Mouse (Mus musculus) spleen, postnatal 4 days (tissue): ENCODE measurements around the gene Pla2g2e.
A peak's percentile ranks its signal among the peaks of the same experiment; 100 is the strongest.
"Not testable (repeated sequence)": the region's sequence is repeated elsewhere in the genome, so short reads cannot be mapped to it uniquely, and the experiment has no call there.

Experiments
- DNase-seq, 2 experiments: peaks; one replicate each; pipeline ENCODE4 v3.0.0; 2022; ENCODE audit warnings: low spot score in 2 of 2

Gene Pla2g2e

DNA sequence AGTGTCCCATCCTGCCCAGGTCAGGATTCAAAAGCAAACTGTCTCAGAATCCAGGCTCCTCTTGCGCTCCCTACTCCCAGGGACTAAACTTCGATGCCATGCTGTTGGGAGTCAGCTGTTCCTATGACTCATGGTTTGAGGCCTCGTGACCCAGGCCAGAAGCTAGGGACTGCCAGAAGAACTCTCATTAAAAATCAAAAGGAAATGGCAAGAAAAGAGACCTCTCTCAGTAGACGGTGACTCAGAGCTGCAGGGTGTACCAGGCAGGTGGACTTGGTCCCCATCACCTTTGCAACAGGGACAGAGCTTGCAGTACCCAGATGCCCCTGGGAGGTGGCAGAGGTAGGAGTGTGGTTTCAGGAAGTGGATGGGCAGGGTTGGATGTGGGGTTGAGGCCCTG lies at the start of gene Pla2g2e:
Gene Pla2g2e, plus strand, starts transcription at position 212 of the 400 bp plus-strand sequence.
- no peak for DNase-seq

DNA sequence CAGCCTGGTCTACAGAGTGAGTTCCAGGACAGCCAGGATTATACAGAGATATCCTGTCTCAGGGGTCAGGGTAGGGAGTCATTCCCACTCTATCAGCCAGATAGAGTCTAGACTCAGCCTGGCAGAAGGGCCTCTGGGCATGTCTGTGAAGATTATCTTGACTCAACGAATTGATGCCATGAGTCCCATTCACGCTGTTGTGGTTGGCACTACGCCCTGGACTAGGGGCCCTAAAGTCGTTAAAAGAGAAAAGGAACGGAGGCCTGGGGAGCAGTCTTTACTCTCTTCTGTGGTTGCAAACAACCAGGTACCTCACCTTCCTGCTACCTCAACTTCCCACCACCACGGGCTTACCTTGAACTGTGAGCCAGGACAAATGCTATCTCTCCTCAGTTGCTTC lies 37.9 kb upstream of the Pla2g2e start:
- DNase-seq: no peak

DNA sequence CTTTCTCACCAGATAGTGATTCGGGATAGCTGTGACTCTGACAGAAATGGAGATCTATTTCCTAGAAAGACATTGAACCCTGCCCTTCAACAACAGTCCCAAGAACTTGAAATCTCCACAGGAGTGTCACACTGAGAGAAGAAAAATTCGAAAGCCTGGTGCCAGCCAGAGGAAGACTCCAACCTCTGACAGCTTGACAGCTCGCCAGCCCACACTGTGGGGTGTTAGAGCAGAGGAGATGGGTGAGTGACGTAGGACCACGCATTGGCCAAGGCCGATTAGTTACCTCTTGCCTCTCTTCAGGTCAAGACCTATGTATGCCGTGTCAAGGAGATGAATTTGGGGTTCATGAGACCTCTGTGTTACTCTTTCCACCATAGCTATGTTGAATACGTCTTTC lies 37.0 kb upstream of the Pla2g2e start:
- DNase-seq: no peak

DNA sequence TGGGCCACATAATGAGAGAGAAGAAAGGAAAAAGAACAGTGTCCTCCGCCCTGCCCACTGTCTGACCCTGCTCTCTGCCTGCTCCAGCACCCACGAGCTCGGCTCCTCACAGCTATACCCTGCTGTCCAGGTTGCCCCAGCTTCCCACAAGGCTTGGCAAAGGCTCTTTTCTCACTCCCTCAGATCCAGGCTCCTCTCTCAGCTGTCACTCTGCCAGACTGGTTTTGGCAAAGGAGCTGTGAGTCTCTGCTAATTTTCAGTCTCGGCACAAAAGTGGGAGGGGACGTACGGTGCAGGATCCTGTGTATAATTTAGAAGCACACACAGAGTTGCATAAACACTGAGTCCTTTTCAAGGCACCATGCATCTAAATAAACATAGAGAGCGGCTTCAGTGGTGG lies 36.4 kb upstream of the Pla2g2e start:
- DNase-seq: no peak

DNA sequence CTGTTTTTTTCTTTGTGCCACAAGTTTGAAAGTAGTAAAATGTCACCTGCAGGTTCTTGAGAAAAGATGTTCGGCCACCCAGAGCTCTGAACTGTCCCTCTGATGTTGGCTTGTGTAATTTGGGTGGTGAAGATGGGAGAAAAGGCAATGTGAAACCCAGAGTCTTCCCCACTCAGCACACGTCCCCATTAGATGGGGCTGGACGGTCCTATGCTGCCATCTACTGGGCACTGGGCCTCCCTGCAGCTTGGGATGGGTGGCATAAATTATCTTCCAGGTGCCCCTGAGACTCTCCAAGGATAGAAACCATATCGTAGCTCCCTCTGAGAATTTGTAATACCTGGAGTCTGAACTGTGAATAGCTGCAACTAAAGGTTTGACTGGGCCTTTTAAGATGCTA lies 26.3 kb upstream of the Pla2g2e start:
- DNase-seq: peak; percentile 66 to 89

DNA sequence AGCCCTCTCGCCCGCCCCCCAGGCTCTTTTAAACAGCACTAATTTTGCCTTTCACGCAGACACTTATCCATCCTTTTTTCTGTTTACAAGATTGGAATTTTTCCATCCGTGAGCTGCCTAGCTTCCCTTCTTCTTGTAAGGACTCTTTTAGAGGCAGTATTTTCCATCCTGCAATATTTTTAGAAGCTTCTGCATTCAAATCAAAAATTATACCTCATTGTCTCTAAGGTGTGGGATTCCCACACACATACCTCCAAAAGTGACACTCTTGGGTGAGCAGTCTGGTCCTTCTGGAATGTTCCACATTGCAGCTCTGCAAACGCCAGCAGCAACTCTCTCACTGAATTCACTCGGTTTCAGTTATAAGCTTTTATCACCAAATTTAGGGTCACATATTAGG lies 24.8 kb upstream of the Pla2g2e start:
- DNase-seq: no peak

DNA sequence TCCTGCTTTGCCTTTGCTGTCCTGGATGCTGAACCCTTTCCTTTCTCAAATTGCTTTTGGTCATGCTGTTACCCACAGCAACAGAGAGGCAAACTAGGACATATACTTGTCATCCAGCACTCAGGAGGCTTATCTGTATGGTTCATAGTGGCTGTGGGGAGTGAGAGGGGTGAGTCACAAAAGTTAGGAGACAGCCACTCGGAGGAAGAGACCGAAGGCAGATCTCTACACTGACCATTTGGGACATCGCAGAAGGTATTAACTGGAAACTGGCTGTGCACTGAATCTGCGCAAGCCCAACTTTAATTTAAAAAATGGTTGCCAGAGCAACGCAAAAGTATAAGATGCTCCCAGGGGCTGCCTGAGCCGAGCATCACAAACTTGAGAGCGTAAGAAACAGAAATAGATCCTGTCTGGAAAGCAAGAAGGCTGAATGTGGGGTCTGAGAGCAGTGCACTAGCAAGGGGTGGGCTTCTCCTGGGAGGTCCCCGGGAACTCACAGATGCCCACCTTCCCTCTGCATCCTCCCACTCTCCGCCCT lies 22.6 kb upstream of the Pla2g2e start:
- no peak for DNase-seq

DNA sequence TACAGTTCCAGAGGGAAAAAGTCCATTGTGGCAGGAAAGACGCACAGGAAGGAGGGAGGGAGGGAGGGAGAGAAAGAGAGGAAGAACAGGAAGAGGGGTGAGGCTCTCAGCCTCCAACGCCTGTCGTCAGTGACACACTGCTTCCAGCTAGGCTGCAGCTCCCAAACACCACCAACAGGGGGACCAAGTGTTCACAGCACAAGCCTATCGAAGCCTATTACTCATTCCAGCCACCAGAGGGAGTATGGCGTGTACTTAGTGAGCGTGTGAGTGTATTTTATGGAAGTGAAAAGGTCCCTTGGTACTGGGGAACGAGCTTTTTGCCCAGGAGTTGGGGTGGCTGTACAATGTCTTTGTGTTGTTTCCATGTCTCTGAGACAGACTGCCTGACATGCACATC lies 21.3 kb upstream of the Pla2g2e start:
- peak; percentile 68 to 80 for DNase-seq

DNA sequence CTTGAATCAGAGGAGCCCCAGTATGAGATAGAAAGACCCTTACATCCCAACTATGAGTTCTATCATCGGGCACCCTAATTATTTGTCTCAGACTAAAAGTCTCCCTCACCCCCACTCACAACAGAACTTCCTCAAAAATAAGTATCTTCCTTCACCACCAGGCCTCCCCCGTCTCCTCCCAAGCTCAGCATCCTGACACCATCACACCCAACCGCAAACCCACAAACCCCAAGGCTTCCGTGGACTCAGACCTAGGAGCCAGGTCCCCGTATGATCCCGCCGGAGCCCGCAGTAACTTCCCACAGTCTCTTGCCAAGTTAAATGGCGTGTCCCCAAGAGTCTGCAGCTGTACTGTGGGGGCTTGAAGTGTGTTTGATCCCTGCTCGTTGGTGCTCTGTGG lies 20.2 kb upstream of the Pla2g2e start:
- DNase-seq: no peak

DNA sequence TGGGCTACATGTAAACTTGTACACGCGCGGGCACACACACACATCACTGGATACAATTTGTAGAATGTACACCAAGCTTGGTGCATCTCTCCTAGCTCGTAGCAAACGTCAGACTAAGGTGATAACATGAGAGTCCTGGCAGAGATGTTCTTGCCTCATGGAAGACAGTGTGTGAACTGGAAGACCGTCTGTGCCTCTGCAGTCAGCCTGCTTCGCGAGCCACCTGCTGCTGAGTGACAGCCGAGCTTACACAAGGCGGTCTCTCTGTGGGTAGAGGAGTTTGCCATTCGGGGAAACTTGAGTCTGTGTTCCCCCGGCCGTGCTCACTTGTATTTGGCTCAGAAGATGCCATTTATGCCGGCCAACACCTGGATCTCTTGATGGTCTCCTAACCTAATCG lies 19.3 kb upstream of the Pla2g2e start:
- DNase-seq: no peak

DNA sequence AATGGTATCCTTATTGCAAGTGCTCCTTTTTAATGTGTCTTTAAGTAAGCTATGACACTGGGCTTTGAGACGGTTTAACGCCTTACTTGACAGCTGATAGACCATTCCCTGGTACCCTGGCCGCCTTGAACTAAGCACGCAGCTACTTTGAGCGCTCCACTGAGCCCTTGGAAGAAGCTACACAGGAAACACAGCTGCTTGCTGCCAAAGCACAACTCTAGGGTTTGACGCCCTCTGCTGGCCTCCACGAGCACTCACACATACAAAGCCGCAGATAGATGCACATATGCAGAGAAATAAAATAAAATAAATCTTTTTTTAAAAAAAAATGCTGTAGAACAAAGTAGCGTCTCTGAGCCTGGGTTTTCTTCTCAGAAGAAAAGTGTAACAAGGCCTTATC lies 18.5 kb upstream of the Pla2g2e start:
- no peak for DNase-seq

DNA sequence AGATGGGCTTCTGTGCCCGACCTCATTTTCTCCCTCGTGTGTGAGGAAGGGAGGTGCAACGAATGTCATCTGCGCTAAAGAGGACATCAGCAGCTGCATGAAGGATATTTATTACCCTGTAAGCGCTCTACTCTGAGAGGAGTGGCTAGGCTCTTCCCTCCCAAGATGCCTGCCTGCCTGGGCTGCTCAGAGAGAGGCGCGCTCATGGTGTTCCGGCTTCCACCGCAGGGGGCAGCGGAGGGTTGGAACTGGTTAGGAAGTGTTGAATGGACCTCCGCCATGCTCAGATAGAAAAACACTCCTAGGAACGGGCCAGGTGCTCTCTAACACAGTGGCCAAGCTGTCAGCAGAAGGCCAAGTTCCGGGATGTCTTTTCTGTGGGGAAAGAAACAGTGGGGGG lies 18.0 kb upstream of the Pla2g2e start:
- peak; percentile 51 to 80 for DNase-seq

DNA sequence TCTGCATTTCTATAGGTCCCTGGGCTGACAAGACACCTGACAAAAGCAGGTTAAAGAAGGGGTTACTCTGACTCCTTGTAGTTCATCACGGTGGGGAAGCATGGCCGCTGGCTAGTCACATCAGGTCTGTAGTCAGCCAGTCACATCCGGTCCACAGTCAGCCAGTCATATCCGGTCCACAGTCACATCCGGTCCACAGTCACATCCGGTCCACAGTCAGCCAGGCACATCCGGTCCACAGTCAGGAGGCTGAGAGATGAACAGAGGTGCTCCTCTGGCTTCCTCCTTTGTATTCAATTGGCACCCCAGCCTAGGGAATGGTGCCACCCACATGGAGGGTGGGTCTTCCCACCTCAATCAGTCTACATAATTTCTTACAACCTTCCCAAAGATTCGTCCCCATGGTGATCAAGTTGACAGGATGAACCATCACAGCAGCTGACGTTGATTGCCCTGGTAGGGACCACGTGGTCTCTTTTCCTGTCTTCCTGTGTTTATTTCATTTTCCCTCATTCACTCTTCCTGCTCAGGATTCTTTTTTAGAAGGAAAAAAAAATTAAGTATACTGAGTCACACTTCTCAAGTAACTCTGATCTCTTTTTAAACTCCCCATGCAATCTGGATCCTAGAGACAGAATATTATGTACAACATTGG lies 14.3 kb upstream of the Pla2g2e start, which contains the start of gene Pla2g5:
Gene Pla2g5, minus strand, starts transcription at position 139 of the 655 bp plus-strand sequence.
- DNase-seq: no peak

DNA sequence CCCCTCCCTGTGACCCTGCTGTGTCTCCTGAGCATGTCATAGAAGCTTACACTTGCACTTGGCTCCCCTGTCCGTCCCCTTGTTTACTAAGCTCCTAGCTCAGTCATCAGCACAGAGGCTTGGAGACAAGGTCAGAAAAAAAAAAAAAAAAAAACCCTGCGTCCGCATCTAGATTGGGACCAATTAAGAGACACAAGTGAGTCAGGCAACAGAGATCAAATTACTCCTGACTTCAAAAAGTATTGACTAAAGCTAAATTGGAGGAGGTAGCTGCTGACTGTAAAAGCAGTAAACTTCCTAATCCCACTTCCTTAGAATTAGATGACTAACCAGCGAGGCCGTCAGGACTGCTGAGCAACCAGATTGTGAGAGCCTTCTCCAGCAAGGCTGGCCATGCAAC lies 12.7 kb upstream of the Pla2g2e start:
- DNase-seq: no peak

DNA sequence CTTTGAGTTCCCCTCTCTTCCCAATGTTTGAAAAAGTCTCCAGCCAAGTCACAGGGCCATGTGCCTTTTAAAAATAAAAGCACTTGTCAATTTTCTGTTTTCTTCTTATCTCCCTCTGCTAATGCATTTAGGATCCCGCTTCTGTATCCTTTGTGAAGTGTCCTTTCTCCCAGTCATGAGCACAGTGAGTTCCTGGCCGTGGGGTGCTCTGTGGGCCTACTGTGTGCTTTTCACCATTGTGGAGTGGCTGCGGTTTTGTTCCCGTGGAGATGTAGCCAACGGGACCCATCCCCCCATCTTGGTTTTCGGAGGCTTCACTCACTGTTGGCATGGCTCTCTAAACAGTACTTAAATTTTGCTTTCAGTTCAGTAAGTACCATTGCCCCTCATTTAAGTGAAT lies 11.8 kb upstream of the Pla2g2e start:
- no peak for DNase-seq

DNA sequence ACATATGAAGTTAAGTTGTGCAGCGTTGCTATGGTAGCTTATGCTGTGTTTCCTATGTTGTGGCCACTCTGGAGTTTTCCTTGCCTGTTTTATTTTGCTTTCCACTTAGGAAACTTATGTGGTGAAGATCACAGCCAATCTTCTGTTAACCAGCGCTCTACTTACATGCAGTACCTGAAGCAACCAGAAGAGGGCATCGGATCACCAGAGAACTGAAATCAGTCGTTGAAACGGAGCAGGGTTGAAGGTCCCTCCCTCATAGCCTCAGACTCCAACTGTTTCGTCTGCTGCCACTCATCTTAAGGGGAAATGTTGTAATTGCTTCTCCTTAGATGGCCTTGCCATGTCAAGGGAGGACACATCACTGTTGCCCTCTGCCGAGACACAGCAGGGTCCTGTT lies 11.3 kb upstream of the Pla2g2e start:
- peak; percentile 69 to 89 for DNase-seq

DNA sequence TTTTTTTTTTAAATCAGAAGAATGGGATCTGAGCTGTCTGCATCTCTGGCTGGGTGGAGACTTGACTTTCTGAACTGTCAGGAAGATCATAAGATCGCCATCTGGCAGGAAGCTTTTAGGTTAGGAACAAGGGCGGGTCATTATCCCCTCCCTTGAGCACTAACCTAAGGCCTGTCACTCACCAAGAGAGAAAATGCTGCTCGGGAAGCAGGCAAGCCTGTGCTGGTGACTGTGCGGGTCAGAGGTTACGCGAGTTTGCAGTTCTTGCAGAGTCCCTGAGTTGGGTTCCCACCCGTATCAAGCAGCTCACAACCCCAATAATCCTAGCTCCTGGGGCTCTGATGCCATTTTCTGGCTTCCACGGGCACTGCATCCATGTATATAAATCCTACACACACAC lies 9.1 kb upstream of the Pla2g2e start:
- DNase-seq: no peak

DNA sequence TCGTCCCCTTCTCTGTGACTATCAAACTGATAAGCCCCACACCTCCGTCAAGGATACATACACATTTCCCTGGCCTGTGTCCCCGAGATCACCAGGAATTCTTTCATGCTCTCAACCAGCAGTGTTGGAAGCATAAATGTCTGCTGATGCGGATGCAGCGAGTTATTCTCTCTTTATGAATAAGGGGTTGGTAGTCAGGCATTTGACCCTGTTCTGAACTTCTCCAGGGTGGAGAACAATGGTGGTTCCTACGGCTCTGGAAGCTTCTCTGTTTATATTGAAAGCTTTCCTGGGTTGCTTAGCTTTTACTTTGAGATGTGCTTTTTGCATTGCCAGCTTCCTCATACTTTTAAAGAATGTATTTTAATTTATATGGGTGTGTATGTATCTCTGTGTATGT lies 3.9 kb upstream of the Pla2g2e start, which contains the start of gene Gm13030:
Gene Gm13030, minus strand, starts transcription at position 101 of the 400 bp plus-strand sequence.
- no peak for DNase-seq

DNA sequence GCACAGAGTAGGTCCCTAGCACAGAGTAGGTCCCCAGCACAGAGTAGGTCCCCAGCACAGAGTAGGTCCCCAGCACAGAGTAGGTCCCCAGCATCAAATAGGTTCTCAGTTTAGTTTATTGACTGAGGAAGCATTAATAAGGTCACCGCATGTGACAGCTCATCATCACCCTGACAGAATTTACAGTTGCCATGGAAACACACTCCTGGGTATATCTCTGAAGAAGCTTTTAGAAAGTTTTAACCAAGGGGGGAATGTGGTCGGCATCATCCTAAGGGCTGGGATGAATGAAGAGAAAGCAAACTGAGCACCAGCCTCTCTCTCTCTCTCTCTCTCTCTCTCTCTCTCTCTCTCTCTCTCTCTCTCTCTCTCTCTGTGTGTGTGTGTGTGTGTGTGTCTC lies 2.5 kb upstream of the Pla2g2e start:
- DNase-seq: not testable (repeated sequence)

DNA sequence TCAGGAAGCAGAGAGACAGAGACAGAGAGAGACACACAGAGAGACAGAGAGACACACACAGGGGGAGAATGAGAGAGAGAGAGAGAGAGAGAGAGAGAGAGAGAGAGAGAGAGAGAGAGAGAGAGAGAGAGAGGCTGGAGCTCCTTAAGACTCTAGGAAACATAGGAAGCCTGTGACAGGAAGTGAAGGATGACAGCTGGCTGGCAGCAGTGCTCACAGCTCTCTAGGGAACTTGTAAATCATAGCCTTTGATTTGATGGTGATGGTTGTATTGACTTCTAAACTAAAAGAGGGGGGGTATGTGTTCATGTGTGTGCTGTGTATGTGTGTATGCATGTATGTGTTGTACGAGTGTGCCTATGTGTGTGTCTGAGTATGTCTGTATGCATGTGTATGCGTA lies 1.8 kb upstream of the Pla2g2e start:
- DNase-seq: no peak

DNA sequence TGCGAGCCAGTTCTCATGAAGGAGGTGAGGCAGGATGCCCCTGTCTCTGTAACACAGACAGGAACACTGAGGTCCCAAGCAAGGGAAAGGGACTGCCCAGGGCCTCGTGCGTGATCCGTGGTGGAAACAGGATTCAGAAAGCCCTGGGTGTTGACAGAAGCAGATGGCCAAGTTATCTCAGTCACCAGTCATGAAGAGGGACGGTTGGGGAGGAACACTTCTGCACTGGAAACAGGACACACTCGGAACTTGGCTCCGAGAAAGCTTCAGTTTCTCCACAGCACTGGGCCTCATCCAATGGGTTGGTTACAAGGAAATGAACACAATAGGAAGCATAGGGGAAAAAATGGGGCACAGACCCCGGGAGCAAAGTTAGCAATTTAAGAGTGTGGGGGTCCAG lies 1.0 kb downstream of the Pla2g2e start:
- DNase-seq: no peak

DNA sequence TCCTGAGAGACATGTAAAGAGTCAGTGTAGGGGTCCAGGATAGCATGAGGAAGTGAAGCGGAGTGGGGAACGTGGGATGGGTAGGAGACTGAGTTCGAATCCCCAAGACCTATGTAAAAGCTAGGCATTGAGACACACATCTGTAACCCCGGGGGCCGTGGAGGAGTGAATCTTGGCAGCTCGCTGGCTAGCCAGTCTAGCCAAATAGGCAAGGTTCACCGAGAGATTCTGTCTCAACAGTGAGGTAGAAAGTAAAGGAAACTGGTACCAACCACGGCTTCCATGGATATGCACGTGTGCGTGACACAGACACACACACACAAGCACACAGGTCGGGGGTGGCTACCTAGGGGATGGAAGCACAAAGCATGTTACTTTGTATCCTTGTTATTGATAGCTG lies 2.1 kb downstream of the Pla2g2e start:
- DNase-seq: no peak

DNA sequence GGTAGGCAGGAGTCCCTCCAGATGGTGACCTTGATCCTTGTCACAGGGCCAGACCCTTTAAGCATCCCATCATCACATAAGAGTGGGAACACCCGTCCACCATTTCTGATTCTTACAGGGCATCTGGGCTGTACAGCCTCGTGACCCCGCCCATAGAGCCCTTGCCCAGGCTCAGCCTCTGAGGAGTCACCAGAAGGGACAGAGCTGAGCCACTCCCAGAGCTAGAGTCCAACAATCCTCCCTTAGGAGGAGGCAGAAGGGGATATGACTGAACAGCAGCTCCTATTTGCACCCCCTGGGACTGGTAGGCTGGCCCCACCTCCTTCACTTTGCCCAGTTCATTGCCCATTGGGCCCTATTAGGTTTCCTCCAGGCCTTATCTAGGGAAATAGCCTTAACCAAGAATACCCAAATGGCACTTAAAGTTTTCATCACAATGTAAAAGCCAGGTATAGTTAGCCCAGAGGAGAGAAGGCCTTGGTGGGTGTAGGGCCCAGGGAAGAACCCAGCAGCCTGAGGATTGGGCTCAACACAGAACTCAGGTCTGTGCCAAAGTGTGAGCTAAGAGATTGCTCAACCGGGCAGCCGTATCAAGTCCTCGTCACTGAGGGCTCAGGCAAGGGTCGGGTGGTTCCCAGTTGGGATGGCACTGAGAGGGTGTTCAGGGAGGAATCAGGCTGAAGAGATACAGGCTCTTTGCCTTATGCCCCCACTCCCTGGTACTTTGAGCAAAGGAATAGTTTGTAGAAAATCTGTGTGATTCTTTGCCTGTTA lies 3.3 kb downstream of the Pla2g2e start:
- DNase-seq: no peak
